Mouse (Mus musculus): Measurements from ENCODE around the gene Iffo2.

The Iffo2 gene

GRCm38 (mm10) chr4:139640333-139640732 lies 110.0 kb downstream of the Iffo2 start:
- DNase-seq (ENCODE audit: low spot score in 2 of 2), result no peak

- DNase-seq (ENCODE audit: low spot score in 2 of 2), result no peak
Observed at GRCm38 (mm10) chr4:139640775-139641174, 110.4 kb downstream of the Iffo2 start.

GRCm38 (mm10) chr4:139641829-139642425 lies 111.6 kb downstream of the Iffo2 start:
- no peak for DNase-seq (ENCODE audit: low spot score in 2 of 2)

- DNase-seq (ENCODE audit: low spot score in 2 of 2), result peak; percentile 64 to 84
Observed at GRCm38 (mm10) chr4:139643972-139644371, 113.6 kb downstream of the Iffo2 start.

- no peak for DNase-seq (ENCODE audit: low spot score in 2 of 2)
Observed at GRCm38 (mm10) chr4:139646916-139647315, 116.6 kb downstream of the Iffo2 start.

GRCm38 (mm10) chr4:139650086-139650743 lies 119.9 kb downstream of the Iffo2 start:
- DNase-seq (ENCODE audit: low spot score in 2 of 2), result no peak

- DNase-seq (ENCODE audit: low spot score in 2 of 2), result no peak
Observed at GRCm38 (mm10) chr4:139650907-139651306, 120.6 kb downstream of the Iffo2 start.

- no peak for DNase-seq (ENCODE audit: low spot score in 2 of 2)
Observed at GRCm38 (mm10) chr4:139653238-139653637, 122.9 kb downstream of the Iffo2 start, which contains the start of gene Tas1r2. Gene Tas1r2 (plus strand): TSS chr4:139653538.

- no peak for DNase-seq (ENCODE audit: low spot score in 2 of 2)
Observed at GRCm38 (mm10) chr4:139661897-139662296, 131.5 kb downstream of the Iffo2 start.

GRCm38 (mm10) chr4:139667632-139668031 lies 137.3 kb downstream of the Iffo2 start:
- DNase-seq (ENCODE audit: low spot score in 2 of 2), result no peak

GRCm38 (mm10) chr4:139669847-139670246 lies 139.5 kb downstream of the Iffo2 start:
- no peak for DNase-seq (ENCODE audit: low spot score in 2 of 2)

Measured in urinary bladder, postnatal 4 days (tissue).